In the genomic region with DNA sequence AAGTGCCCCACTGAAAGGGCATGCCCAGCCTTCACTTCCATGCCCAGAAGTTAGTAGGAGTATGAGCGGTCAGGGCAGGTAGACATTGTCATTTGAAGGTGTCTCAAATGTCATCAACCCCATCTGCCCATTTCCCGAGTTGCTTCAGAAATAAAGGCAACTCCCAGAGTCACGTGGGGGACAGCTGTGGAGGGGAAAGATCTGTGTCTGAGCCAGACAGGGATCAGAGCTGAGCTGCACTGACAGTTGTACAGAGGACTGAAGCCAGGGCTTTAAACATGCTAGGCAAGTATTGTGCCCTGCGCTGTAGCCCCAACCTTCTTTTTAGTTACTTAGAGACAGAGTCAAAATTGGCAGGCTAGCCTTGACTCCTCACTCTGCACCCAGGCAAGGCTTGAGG, we compare ENCODE assay signal across 25 mouse cellular contexts. TPM values are rescaled to one million over a fixed set of nuclear protein-coding genes. Genes with fewer than 3 reads are reported as not detected.
DNase-seq lines count a peak whose midpoint lies in the region; ATAC-seq and TF ChIP-seq lines count a peak whose summit lies in the region.
"Had no signal": no experiment of that assay in that cellular context is flagged by ENCODE, and none has a peak within 500 bp of the region (broad histone marks: within the 10 kb centered on the region; RNA-seq: fewer than 3 reads in every experiment).

No protein-coding gene starts in this region.

- H3K27me3 ChIP-seq in embryonic facial prominence, embryonic 14.5 days (replicated peaks; ENCODE audit: control insufficient read depth, insufficient read depth, low read length) = no peaks in the 10 kb centered on the region
- H3K27me3 ChIP-seq in embryonic facial prominence, embryonic 10.5 days (replicated peaks; ENCODE audit: low read depth, poor library complexity, severe bottlenecking) = peaks cover 33% of the 10 kb centered on the region
- H3K27me3 ChIP-seq in lung, postnatal 0 days (replicated peaks; ENCODE audit: insufficient read depth, low read length) = 0 out of 2 replicates have a peak, but pooled peaks cover 3% of the 10 kb centered on the region
- no peaks in the 10 kb centered on the region for H3K27me3 ChIP-seq in stomach, embryonic 16.5 days (ENCODE audit: control insufficient read depth, insufficient read depth, low read length)
- no peaks in the 10 kb centered on the region for H3K27me3 ChIP-seq in intestine, embryonic 16.5 days (replicated peaks; ENCODE audit: control insufficient read depth, insufficient read depth, low read length)
- H3K27me3 ChIP-seq: forebrain, embryonic 15.5 days; hindbrain, embryonic 15.5 days had no signal

- H3K9ac ChIP-seq in embryonic facial prominence, embryonic 14.5 days (ENCODE audit: low read depth, low read length) = no peak overlapping the region
- no peak overlapping the region for H3K9ac ChIP-seq in lung, postnatal 0 days (replicated peaks; ENCODE audit: low read depth)
- no peak overlapping the region for H3K9ac ChIP-seq in stomach, embryonic 16.5 days (ENCODE audit: low read length)
- no peak overlapping the region for H3K9ac ChIP-seq in intestine, embryonic 16.5 days (ENCODE audit: low read depth, low read length)
- H3K9ac ChIP-seq: embryonic facial prominence, embryonic 12.5 days; forebrain, embryonic 12.5 days; forebrain, embryonic 15.5 days; heart, embryonic 13.5 days; hindbrain, embryonic 12.5 days; hindbrain, embryonic 15.5 days had no signal

- no peak for ATAC-seq in embryonic facial prominence, embryonic 14.5 days (ENCODE audit: low read depth)
- ATAC-seq in lung, postnatal 0 days = no peak
- no peak for ATAC-seq in stomach, embryonic 16.5 days (ENCODE audit: insufficient read depth, low FRiP score)
- no peak for ATAC-seq in intestine, embryonic 16.5 days
- ATAC-seq: forebrain, embryonic 15.5 days had no signal

- TF ChIP-seq CTCF in lung, postnatal 0 days (IDR thresholded peaks at IDR 0.05) = no peak

- H3K4me1 ChIP-seq in embryonic facial prominence, embryonic 14.5 days (ENCODE audit: control insufficient read depth, insufficient read depth, low read length) = no peaks in the 10 kb centered on the region
- H3K4me1 ChIP-seq in embryonic facial prominence, embryonic 10.5 days = no peaks in the 10 kb centered on the region; the same call in 1 of the 2 replicates
- H3K4me1 ChIP-seq in lung, postnatal 0 days (ENCODE audit: insufficient read depth, low read depth, low read length) = no peaks in the 10 kb centered on the region
- H3K4me1 ChIP-seq in stomach, embryonic 16.5 days (ENCODE audit: control insufficient read depth, insufficient read depth, low read length) = peaks cover 3% of the 10 kb centered on the region; the same call in 1 of the 2 replicates
- H3K4me1 ChIP-seq in intestine, embryonic 16.5 days (ENCODE audit: control insufficient read depth, insufficient read depth, low read length) = peaks cover 14% of the 10 kb centered on the region
- H3K4me1 ChIP-seq: embryonic facial prominence, embryonic 12.5 days; forebrain, embryonic 12.5 days; forebrain, embryonic 15.5 days; hindbrain, embryonic 15.5 days had no signal

- no peaks in the 10 kb centered on the region; the same call in 1 of the 2 replicates for H3K9me3 ChIP-seq in embryonic facial prominence, embryonic 14.5 days (ENCODE audit: control insufficient read depth, low read length)
- H3K9me3 ChIP-seq in embryonic facial prominence, embryonic 10.5 days = no peaks in the 10 kb centered on the region
- no peaks in the 10 kb centered on the region for H3K9me3 ChIP-seq in lung, postnatal 0 days (ENCODE audit: low read length)
- no peaks in the 10 kb centered on the region for H3K9me3 ChIP-seq in stomach, embryonic 16.5 days (replicated peaks; ENCODE audit: control insufficient read depth, low read length)
- no peaks in the 10 kb centered on the region for H3K9me3 ChIP-seq in intestine, embryonic 16.5 days (ENCODE audit: control insufficient read depth, low read length)
- H3K9me3 ChIP-seq: embryonic facial prominence, embryonic 12.5 days; forebrain, embryonic 12.5 days; forebrain, embryonic 15.5 days; G1E; heart, embryonic 10.5 days; hindbrain, embryonic 12.5 days; hindbrain, embryonic 15.5 days had no signal

- peak; percentile 36 for DNase-seq in embryonic facial prominence, embryonic 14.5 days (ENCODE audit: low spot score)
- no peak for DNase-seq in embryonic facial prominence, embryonic 10.5 days (ENCODE audit: low spot score)
- DNase-seq in lung, postnatal 0 days (ENCODE audit: low spot score) = no peak
- DNase-seq in lung, postnatal 10 days = no peak
- DNase-seq: adrenal gland, postnatal 10 days; adrenal gland, postnatal 36 days; cerebellum, adult 18-20 months; cerebellum, adult 9-10 months; cerebellum, postnatal 14 days; gastrocnemius, postnatal 25 days; heart, adult 2 months; heart, postnatal 14 days; heart, postnatal 4 days had no signal

- no peak overlapping the region for H3K4me2 ChIP-seq in embryonic facial prominence, embryonic 14.5 days (ENCODE audit: low read depth, low read length)
- no peak overlapping the region for H3K4me2 ChIP-seq in lung, postnatal 0 days (replicated peaks; ENCODE audit: low read depth, low read length)
- H3K4me2 ChIP-seq in stomach, embryonic 16.5 days (ENCODE audit: low read depth, low read length) = no peak overlapping the region
- no peak overlapping the region for H3K4me2 ChIP-seq in intestine, embryonic 16.5 days (ENCODE audit: low read depth, low read length)
- H3K4me2 ChIP-seq: embryonic facial prominence, embryonic 12.5 days; forebrain, embryonic 12.5 days; forebrain, embryonic 15.5 days; heart, embryonic 13.5 days; hindbrain, embryonic 12.5 days; hindbrain, embryonic 15.5 days had no signal

- H3K36me3 ChIP-seq in embryonic facial prominence, embryonic 14.5 days (ENCODE audit: control insufficient read depth, insufficient read depth, low read length) = no peaks in the 10 kb centered on the region
- H3K36me3 ChIP-seq in embryonic facial prominence, embryonic 10.5 days (replicated peaks) = no peaks in the 10 kb centered on the region
- H3K36me3 ChIP-seq in lung, postnatal 0 days (ENCODE audit: insufficient read depth, low read length) = no peaks in the 10 kb centered on the region; the same call in 1 of the 2 replicates
- H3K36me3 ChIP-seq in stomach, embryonic 16.5 days (ENCODE audit: control insufficient read depth, insufficient read depth, low read length) = no peaks in the 10 kb centered on the region
- no peaks in the 10 kb centered on the region for H3K36me3 ChIP-seq in intestine, embryonic 16.5 days (ENCODE audit: control insufficient read depth, insufficient read depth, low read length)
- H3K36me3 ChIP-seq: embryonic facial prominence, embryonic 12.5 days; forebrain, embryonic 12.5 days; forebrain, embryonic 15.5 days; G1E; heart, embryonic 10.5 days; heart, embryonic 13.5 days; hindbrain, embryonic 12.5 days; hindbrain, embryonic 15.5 days had no signal

- H3K27ac ChIP-seq in embryonic facial prominence, embryonic 14.5 days (replicated peaks; ENCODE audit: low read depth, low read length) = no peak overlapping the region
- no peak overlapping the region for H3K27ac ChIP-seq in embryonic facial prominence, embryonic 10.5 days (replicated peaks)
- H3K27ac ChIP-seq in lung, postnatal 0 days (ENCODE audit: low read length) = peak overlapping the region; percentile 43; the same call in 1 of the 2 replicates
- H3K27ac ChIP-seq in stomach, embryonic 16.5 days (ENCODE audit: low read length) = peak overlapping the region; percentile 42; the same call in 1 of the 2 replicates
- H3K27ac ChIP-seq in intestine, embryonic 16.5 days (ENCODE audit: low read length) = no peak overlapping the region
- H3K27ac ChIP-seq: embryonic facial prominence, embryonic 12.5 days; forebrain, embryonic 12.5 days; forebrain, embryonic 15.5 days; heart, adult 2 months; heart, embryonic 10.5 days; heart, embryonic 13.5 days; hindbrain, embryonic 12.5 days; hindbrain, embryonic 15.5 days had no signal

- H3K4me3 ChIP-seq in embryonic facial prominence, embryonic 14.5 days (ENCODE audit: low read depth, low read length) = no peak overlapping the region
- no peak overlapping the region for H3K4me3 ChIP-seq in embryonic facial prominence, embryonic 10.5 days
- no peak overlapping the region for H3K4me3 ChIP-seq in lung, postnatal 0 days (ENCODE audit: low read depth, low read length)
- H3K4me3 ChIP-seq in stomach, embryonic 16.5 days (replicated peaks; ENCODE audit: low read length) = no peak overlapping the region
- H3K4me3 ChIP-seq in intestine, embryonic 16.5 days (ENCODE audit: low read length) = no peak overlapping the region
- H3K4me3 ChIP-seq: embryonic facial prominence, embryonic 12.5 days; erythroblast, embryonic 14.5 days; forebrain, embryonic 12.5 days; forebrain, embryonic 15.5 days; heart, adult 2 months; heart, embryonic 10.5 days; heart, embryonic 13.5 days; hindbrain, embryonic 12.5 days; hindbrain, embryonic 15.5 days had no signal

- 68% methylated on average over 4 of the region's 4 CpGs for WGBS in embryonic facial prominence, embryonic 14.5 days
- WGBS in embryonic facial prominence, embryonic 10.5 days = 76% methylated on average over 4 of the region's 4 CpGs
- WGBS in lung, postnatal 0 days = 76% methylated on average over 4 of the region's 4 CpGs
- 77% methylated on average over 4 of the region's 4 CpGs for WGBS in stomach, embryonic 16.5 days
- 81% methylated on average over 4 of the region's 4 CpGs for WGBS in intestine, embryonic 16.5 days

- no peak for TF ChIP-seq EP300 in lung, postnatal 0 days (IDR thresholded peaks at IDR 0.05)

RNA-seq across cellular contexts. Expression of a gene that starts 12.4 kb away (rescaled TPM):
- polyA plus RNA-seq in embryonic facial prominence, embryonic 14.5 days (2014; fragmentation: Nextera tagmentation; extraction: Ambion mirVana) = 15.3 and 19.3 TPM in 2 replicates
- 1.8 and 2.4 TPM in 2 replicates for polyA plus RNA-seq in embryonic facial prominence, embryonic 10.5 days (2016; fragmentation: Nextera tagmentation; extraction: Ambion mirVana)
- polyA plus RNA-seq in lung, postnatal 0 days (2015; fragmentation: Nextera tagmentation; extraction: Ambion mirVana) = 10.4 and 11.0 TPM in 2 replicates
- polyA plus RNA-seq in stomach, embryonic 16.5 days (2015; fragmentation: Nextera tagmentation; extraction: Ambion mirVana) = 62.8 and 101 TPM in 2 replicates
- polyA plus RNA-seq in intestine, embryonic 16.5 days (2015; fragmentation: Nextera tagmentation; extraction: Ambion mirVana) = 3.1 and 3.4 TPM in 2 replicates
- polyA plus RNA-seq: G1E had no signal

RNA-seq across cellular contexts. Expression of a gene that starts 27.1 kb away (rescaled TPM):
- polyA plus RNA-seq in embryonic facial prominence, embryonic 14.5 days (2014; fragmentation: Nextera tagmentation; extraction: Ambion mirVana) = 0.22 and 0.36 TPM in 2 replicates
- 0.10 and 0.16 TPM in 2 replicates for polyA plus RNA-seq in embryonic facial prominence, embryonic 10.5 days (2016; fragmentation: Nextera tagmentation; extraction: Ambion mirVana)
- 0.20 and 0.27 TPM in 2 replicates for polyA plus RNA-seq in lung, postnatal 0 days (2015; fragmentation: Nextera tagmentation; extraction: Ambion mirVana)
- 0.09 and 0.27 TPM in 2 replicates for polyA plus RNA-seq in stomach, embryonic 16.5 days (2015; fragmentation: Nextera tagmentation; extraction: Ambion mirVana)
- 0.05 TPM in 1 of 2 replicates, not detected in the other for polyA plus RNA-seq in intestine, embryonic 16.5 days (2015; fragmentation: Nextera tagmentation; extraction: Ambion mirVana)
- polyA plus RNA-seq: erythroblast, embryonic 14.5 days; G1E; heart, embryonic 10.5 days; Patski had no signal

Comparison
In these comparisons a context has a peak if more than half of its experiments do, and no peak if none do; other contexts are left out.
1. H3K27ac ChIP-seq: peak in lung, postnatal 0 days (single experiment) and stomach, embryonic 16.5 days (single experiment); none in embryonic facial prominence, embryonic 14.5 days (single experiment), embryonic facial prominence, embryonic 10.5 days (single experiment) and intestine, embryonic 16.5 days (single experiment).